ENCODE assay signal across 22 mouse cellular contexts in genomic region chr8:92072254-92072615, GRCm38 (mm10).
DNase-seq lines count a peak whose midpoint lies in the region; ATAC-seq lines count a peak whose summit lies in the region.
"Had no signal": no experiment of that assay in that cellular context is flagged by ENCODE, and none has a peak within 500 bp of the region (broad histone marks: within the 10 kb centered on the region; RNA-seq: fewer than 3 reads in every experiment).

No protein-coding gene starts in this region.

- H3K4me1 ChIP-seq in forebrain, embryonic 13.5 days, result peaks cover 30% of the 10 kb centered on the region
- peaks cover 21% of the 10 kb centered on the region for H3K4me1 ChIP-seq in forebrain, embryonic 14.5 days (ENCODE audit: control insufficient read depth, insufficient read depth, low read length)
- H3K4me1 ChIP-seq in hindbrain, embryonic 15.5 days (replicated peaks), result peaks cover 22% of the 10 kb centered on the region
- H3K4me1 ChIP-seq in hindbrain, embryonic 12.5 days, result peaks cover 15% of the 10 kb centered on the region
- H3K4me1 ChIP-seq in neural tube, embryonic 13.5 days (replicated peaks), result peaks cover 24% of the 10 kb centered on the region
- H3K4me1 ChIP-seq in embryonic facial prominence, embryonic 10.5 days, result peaks cover 23% of the 10 kb centered on the region
- H3K4me1 ChIP-seq: heart, embryonic 15.5 days had no signal

- no peak for DNase-seq in forebrain, embryonic 14.5 days (ENCODE audit: low spot score)
- no peak for DNase-seq in neural tube, embryonic 10.5 days (ENCODE audit: extremely low spot score, low spot score)
- DNase-seq in embryonic facial prominence, embryonic 10.5 days (ENCODE audit: low spot score), result no peak
- no peak for DNase-seq in cerebellum, adult 11-12 months
- DNase-seq: adrenal gland, postnatal 10 days; cerebellum, adult 18-20 months; cerebellum, adult 9-11 months; cerebellum, postnatal 36 days; gastrocnemius, postnatal 14 days; heart, adult 2 months; heart, postnatal 14 days; kidney, adult 11 months had no signal

- whole genome bisulfite sequencing in forebrain, embryonic 13.5 days, result 3% methylated on average over 6 of the region's 6 CpGs
- under 1% methylated on average over 6 of the region's 6 CpGs for WGBS in forebrain, embryonic 14.5 days
- WGBS in hindbrain, embryonic 15.5 days, result 12% methylated on average over 6 of the region's 6 CpGs
- 14% methylated on average over 6 of the region's 6 CpGs for WGBS in hindbrain, embryonic 12.5 days
- 13% methylated on average over 6 of the region's 6 CpGs for WGBS in neural tube, embryonic 13.5 days
- WGBS in embryonic facial prominence, embryonic 10.5 days, result 5% methylated on average over 6 of the region's 6 CpGs

- H3K9ac ChIP-seq in forebrain, embryonic 13.5 days, result no peak overlapping the region
- no peak overlapping the region for H3K9ac ChIP-seq in forebrain, embryonic 14.5 days (ENCODE audit: low read length)
- H3K9ac ChIP-seq in hindbrain, embryonic 15.5 days, result no peak overlapping the region
- H3K9ac ChIP-seq in hindbrain, embryonic 12.5 days, result no peak overlapping the region
- no peak overlapping the region for H3K9ac ChIP-seq in neural tube, embryonic 13.5 days
- H3K9ac ChIP-seq: embryonic facial prominence, embryonic 12.5 days; forebrain, postnatal 0 days; heart, embryonic 15.5 days had no signal

- no peaks in the 10 kb centered on the region for H3K36me3 ChIP-seq in forebrain, embryonic 13.5 days (ENCODE audit: poor library complexity, severe bottlenecking)
- no peaks in the 10 kb centered on the region for H3K36me3 ChIP-seq in forebrain, embryonic 14.5 days (ENCODE audit: control insufficient read depth, insufficient read depth, low read length)
- no peaks in the 10 kb centered on the region for H3K36me3 ChIP-seq in hindbrain, embryonic 15.5 days
- no peaks in the 10 kb centered on the region for H3K36me3 ChIP-seq in hindbrain, embryonic 12.5 days
- no peaks in the 10 kb centered on the region for H3K36me3 ChIP-seq in neural tube, embryonic 13.5 days
- H3K36me3 ChIP-seq in embryonic facial prominence, embryonic 10.5 days (replicated peaks), result no peaks in the 10 kb centered on the region
- H3K36me3 ChIP-seq: embryonic facial prominence, embryonic 12.5 days; G1E; heart, embryonic 15.5 days had no signal

- H3K9me3 ChIP-seq in forebrain, embryonic 13.5 days (replicated peaks), result no peaks in the 10 kb centered on the region
- H3K9me3 ChIP-seq in forebrain, embryonic 14.5 days (replicated peaks; ENCODE audit: control insufficient read depth, low read length), result no peaks in the 10 kb centered on the region
- H3K9me3 ChIP-seq in hindbrain, embryonic 15.5 days, result no peaks in the 10 kb centered on the region
- no peaks in the 10 kb centered on the region for H3K9me3 ChIP-seq in hindbrain, embryonic 12.5 days (replicated peaks)
- no peaks in the 10 kb centered on the region for H3K9me3 ChIP-seq in neural tube, embryonic 13.5 days
- H3K9me3 ChIP-seq in embryonic facial prominence, embryonic 10.5 days, result no peaks in the 10 kb centered on the region
- H3K9me3 ChIP-seq: embryonic facial prominence, embryonic 12.5 days; heart, embryonic 15.5 days had no signal

- ATAC-seq in forebrain, embryonic 13.5 days, result no peak
- no peak for ATAC-seq in forebrain, embryonic 14.5 days
- ATAC-seq in hindbrain, embryonic 15.5 days (ENCODE audit: low FRiP score, low read depth), result no peak
- ATAC-seq in hindbrain, embryonic 12.5 days (ENCODE audit: low FRiP score), result no peak
- ATAC-seq in neural tube, embryonic 13.5 days (ENCODE audit: low read depth), result no peak

- peak overlapping the region; percentile 25; the same call in 1 of the 2 replicates for H3K4me2 ChIP-seq in forebrain, embryonic 13.5 days
- H3K4me2 ChIP-seq in forebrain, embryonic 14.5 days (ENCODE audit: low read length), result no peak overlapping the region
- no peak overlapping the region for H3K4me2 ChIP-seq in hindbrain, embryonic 15.5 days
- H3K4me2 ChIP-seq in hindbrain, embryonic 12.5 days (replicated peaks), result no peak overlapping the region
- H3K4me2 ChIP-seq in neural tube, embryonic 13.5 days, result no peak overlapping the region
- H3K4me2 ChIP-seq: embryonic facial prominence, embryonic 12.5 days; heart, embryonic 11.5 days; heart, embryonic 15.5 days had no signal

- no peak overlapping the region for H3K4me3 ChIP-seq in forebrain, embryonic 13.5 days
- no peak overlapping the region for H3K4me3 ChIP-seq in forebrain, embryonic 14.5 days (ENCODE audit: low read depth, low read length)
- no peak overlapping the region for H3K4me3 ChIP-seq in hindbrain, embryonic 15.5 days
- no peak overlapping the region for H3K4me3 ChIP-seq in hindbrain, embryonic 12.5 days
- no peak overlapping the region for H3K4me3 ChIP-seq in neural tube, embryonic 13.5 days
- H3K4me3 ChIP-seq in embryonic facial prominence, embryonic 10.5 days, result no peak overlapping the region
- H3K4me3 ChIP-seq: embryonic facial prominence, embryonic 12.5 days; heart, adult 2 months; heart, embryonic 15.5 days had no signal

- peaks cover 92% of the 10 kb centered on the region for H3K27me3 ChIP-seq in forebrain, embryonic 13.5 days
- peaks cover 70% of the 10 kb centered on the region for H3K27me3 ChIP-seq in forebrain, embryonic 14.5 days (replicated peaks; ENCODE audit: control insufficient read depth, insufficient read depth, low read length)
- H3K27me3 ChIP-seq in hindbrain, embryonic 15.5 days, result peaks cover 36% of the 10 kb centered on the region; the same call in 1 of the 2 replicates
- peaks cover 21% of the 10 kb centered on the region for H3K27me3 ChIP-seq in hindbrain, embryonic 12.5 days
- H3K27me3 ChIP-seq in neural tube, embryonic 13.5 days, result peaks cover 65% of the 10 kb centered on the region
- H3K27me3 ChIP-seq in embryonic facial prominence, embryonic 10.5 days (replicated peaks; ENCODE audit: low read depth, poor library complexity, severe bottlenecking), result peaks cover 98% of the 10 kb centered on the region
- H3K27me3 ChIP-seq: CH12.LX had no signal

- H3K27ac ChIP-seq in forebrain, embryonic 13.5 days, result no peak overlapping the region
- no peak overlapping the region for H3K27ac ChIP-seq in forebrain, embryonic 14.5 days (ENCODE audit: low read depth, low read length)
- H3K27ac ChIP-seq in hindbrain, embryonic 15.5 days (replicated peaks), result peak overlapping the region; percentile 46; the same call in 1 of the 2 replicates
- H3K27ac ChIP-seq in hindbrain, embryonic 12.5 days, result no peak overlapping the region
- H3K27ac ChIP-seq in neural tube, embryonic 13.5 days (replicated peaks), result peak overlapping the region; percentile 14
- H3K27ac ChIP-seq in embryonic facial prominence, embryonic 10.5 days (replicated peaks), result peak overlapping the region; percentile 24; the same call in 1 of the 2 replicates
- H3K27ac ChIP-seq: embryonic facial prominence, embryonic 12.5 days; heart, adult 2 months; heart, embryonic 15.5 days had no signal

Comparison
In these comparisons a context has a peak if more than half of its experiments do, and no peak if none do; other contexts are left out.
1. H3K27ac ChIP-seq: peak in hindbrain, embryonic 15.5 days (single experiment), neural tube, embryonic 13.5 days (single experiment) and embryonic facial prominence, embryonic 10.5 days (single experiment); none in forebrain, embryonic 13.5 days (single experiment), forebrain, embryonic 14.5 days (single experiment) and hindbrain, embryonic 12.5 days (single experiment).